Mouse (Mus musculus) megakaryocyte, embryonic 14.5 days (primary cell): Measurements from ENCODE around the gene Grm7.

Experiments
- FLI1 ChIP-seq: IDR thresholded peaks from 2 replicates; pipeline ENCODE4 v1.6.1; 2012; ENCODE audit warnings: low read length, inconsistent platforms, mixed read lengths
- GATA1 ChIP-seq: IDR thresholded peaks from 3 replicates; pipeline ENCODE4 v1.6.1; 2012; ENCODE audit warnings: mixed read lengths, low read length, inconsistent platforms, borderline replicate concordance

DNA sequence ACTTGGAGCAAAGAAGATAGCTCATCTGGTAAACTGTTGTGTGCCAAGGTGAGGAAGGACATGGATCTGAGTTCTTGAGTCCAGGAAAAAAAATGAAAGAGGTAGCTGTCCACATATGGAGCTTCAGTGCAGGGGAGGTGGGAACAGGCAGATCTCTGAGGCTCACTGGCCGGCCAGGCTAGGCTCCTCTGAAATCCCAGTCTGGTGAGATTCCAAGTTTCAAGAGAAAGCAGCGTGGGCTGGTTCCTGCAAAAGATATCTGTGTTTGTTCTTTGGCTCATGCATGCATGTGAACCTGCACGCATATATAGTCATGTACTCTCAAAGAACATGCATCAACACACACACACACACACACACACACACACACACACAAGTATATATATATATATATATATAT, 942.2 kb downstream of the Grm7 start:
- TF ChIP-seq GATA1 (no peak), FLI1 (no peak)
